Mouse (Mus musculus): ENCODE data around the gene Eme1. TPM values are rescaled to one million over a fixed set of nuclear protein-coding genes. Genes with fewer than 3 reads are reported as not detected.

Gene Eme1
- polyA plus RNA-seq (2012; fragmentation: generic; extraction: Trizol): 1 to 10 TPM; 7.5 to 8.1 TPM

GRCm38 (mm10) chr11:94653663-94654436 lies at the start of gene Eme1, which contains the start of gene Mrpl27:
TSS of gene Eme1 (minus strand) at chr11:94653964.
TSS of gene Mrpl27 (plus strand) at chr11:94653767.

GRCm38 (mm10) chr11:94676754-94677606 lies 23.2 kb upstream of the Eme1 start, which contains the start of gene Xylt2:
TSS of gene Xylt2 (minus strand) at chr11:94677515.

GRCm38 (mm10) chr11:94629199-94629883 lies 24.4 kb downstream of the Eme1 start, which contains the start of gene Lrrc59:
TSS of gene Lrrc59 (plus strand) at chr11:94629767.

GRCm38 (mm10) chr11:94601321-94602281 lies 52.2 kb downstream of the Eme1 start, which contains the start of gene Acsf2:
TSS of gene Acsf2 (minus strand) at chr11:94601871.

Other genes starting within 250 kb of the Eme1 start
- gene Cacna1g, start 179.8 kb downstream of the Eme1 start, polyA plus RNA-seq (2012; fragmentation: generic; extraction: Trizol): 10 to 100 TPM in 1 of 2 experiments, under 1 TPM in 1; 0.15 to 53.5 TPM
- gene Spata20, start 167.8 kb downstream of the Eme1 start, polyA plus RNA-seq (2012; fragmentation: generic; extraction: Trizol): 1 to 10 TPM in 1 of 2 experiments, not detected in 1; 1.1 TPM
- gene Epn3, start 154.0 kb downstream of the Eme1 start, polyA plus RNA-seq (2012; fragmentation: generic; extraction: Trizol): 1 to 10 TPM; 1.4 to 1.9 TPM
- under 1 TPM in 1 of 2 experiments, not detected in 1; 0.24 TPM for gene Mycbpap, start 132.2 kb downstream of the Eme1 start, polyA plus RNA-seq (2012; fragmentation: generic; extraction: Trizol)
- gene Rsad1, start 104.7 kb downstream of the Eme1 start, polyA plus RNA-seq (2012; fragmentation: generic; extraction: Trizol): 1 to 10 TPM; 1.9 to 5.3 TPM
- under 1 TPM in 1 of 2 experiments, not detected in 1; 0.08 TPM for gene Chad, start 88.9 kb downstream of the Eme1 start, polyA plus RNA-seq (2012; fragmentation: generic; extraction: Trizol)
- 1 to 10 TPM; 1.2 to 5.9 TPM for gene Acsf2, start 52.1 kb downstream of the Eme1 start, polyA plus RNA-seq (2012; fragmentation: generic; extraction: Trizol)
- gene Lrrc59, start 24.2 kb downstream of the Eme1 start, polyA plus RNA-seq (2012; fragmentation: generic; extraction: Trizol): 100 to 1,000 TPM; 116 to 226 TPM
- 100 to 1,000 TPM in 1 of 2 experiments, 10 to 100 TPM in 1; 81.1 to 126 TPM for gene Mrpl27, start 197 bp downstream of the Eme1 start, polyA plus RNA-seq (2012; fragmentation: generic; extraction: Trizol)
- 10 to 100 TPM in 1 of 2 experiments, 1 to 10 TPM in 1; 9.0 to 35.0 TPM for gene Xylt2, start 23.6 kb upstream of the Eme1 start, polyA plus RNA-seq (2012; fragmentation: generic; extraction: Trizol)
- gene Gm11541, start 50.5 kb upstream of the Eme1 start, polyA plus RNA-seq (2012; fragmentation: generic; extraction: Trizol): not detected
- gene Cdc34b, start 87.8 kb upstream of the Eme1 start, polyA plus RNA-seq (2012; fragmentation: generic; extraction: Trizol): under 1 TPM; 0.05 to 0.19 TPM
- gene Tmem92, start 128.7 kb upstream of the Eme1 start, polyA plus RNA-seq (2012; fragmentation: generic; extraction: Trizol): not detected